Mouse (Mus musculus) gastrocnemius, postnatal 14 days (tissue): Measurements from ENCODE around the gene Tgif2. TPM values are rescaled to one million over a fixed set of nuclear protein-coding genes. Genes with fewer than 3 reads are reported as not detected.
"Not testable (repeated sequence)": the region's sequence is repeated elsewhere in the genome, so short reads cannot be mapped to it uniquely, and the experiment has no call there.

Experiments used
- DNase-seq: peaks from one replicate; pipeline ENCODE4 v3.0.0; 2021; ENCODE audit warnings: mixed read lengths
- intact Hi-C: fragments of 180-260 bp; cut with DNase I; formaldehyde crosslinking; loops from one replicate; pipeline ENCODE4 v1.15.1; 2025; ENCODE audit warnings: low total_unique reads
- total RNA-seq, 2 experiments: library from RNA; stranded (reverse); gene quantifications; 2 replicates each; pipeline ENCODE4 v1.2.3; 2021

Tgif2 gene
- total RNA-seq, 2 experiments from 2014 or later: 2.9 to 3.1 TPM

GRCm38 (mm10) chr2:156898374-156898773, 58.6 kb downstream of the Tgif2 start:
- DNase-seq: no peak
- intact Hi-C loops: no loop called here

GRCm38 (mm10) chr2:156899184-156899583, 59.4 kb downstream of the Tgif2 start:
- intact Hi-C loops: no loop called here
- DNase-seq: no peak

- no peak for DNase-seq
These were observed 61.5 kb downstream of the Tgif2 start for GRCm38 (mm10) chr2:156901344-156901743.

GRCm38 (mm10) chr2:156901883-156902282, 62.1 kb downstream of the Tgif2 start:
- intact Hi-C loops: loop anchor here (5.0 to 10.0 kb wide), 2 partner anchors 95 to 193 kb away; no protein-coding TSS in a partner anchor
- no peak for DNase-seq

More at GRCm38 (mm10) chr2:156901344-156901743, 61.5 kb downstream of the Tgif2 start:
- intact Hi-C loops: loop anchor here (5.0 to 10.0 kb wide), 2 partner anchors 96 to 193 kb away; no protein-coding TSS in a partner anchor

- intact Hi-C loops: loop anchor here (5.0 to 10.0 kb wide), 2 partner anchors 95 to 192 kb away; no protein-coding TSS in a partner anchor
- not testable (repeated sequence) for DNase-seq
These were observed 62.6 kb downstream of the Tgif2 start for GRCm38 (mm10) chr2:156902411-156902810.

- DNase-seq: no peak
- intact Hi-C loops: loop anchor here (5.0 to 10.0 kb wide), 2 partner anchors 94 to 191 kb away; no protein-coding TSS in a partner anchor
These were observed 63.6 kb downstream of the Tgif2 start for GRCm38 (mm10) chr2:156903367-156903766.

Other genes with a start within 250 kb of the Tgif2 start
- 10 to 100 TPM; 54.6 to 77.3 TPM for gene Dlgap4, start 226.3 kb upstream of the Tgif2 start, total RNA-seq
- gene Myl9, start 64.6 kb upstream of the Tgif2 start, total RNA-seq: 100 to 1,000 TPM; 165 to 224 TPM
- gene 4930518I15Rik, start 17.9 kb downstream of the Tgif2 start, total RNA-seq: under 1 TPM; 0.35 to 0.44 TPM
- 10 to 100 TPM; 75.1 to 77.1 TPM for gene Rab5if, start 23.1 kb downstream of the Tgif2 start, total RNA-seq
- gene Sla2, start 47.2 kb downstream of the Tgif2 start, total RNA-seq: not detected
- 10 to 100 TPM; 23.3 to 25.2 TPM for gene Ndrg3, start 152.0 kb downstream of the Tgif2 start, total RNA-seq
- gene Dsn1, start 167.1 kb downstream of the Tgif2 start, total RNA-seq: 1 to 10 TPM; 2.7 to 3.5 TPM
- gene Soga1, start 239.2 kb downstream of the Tgif2 start, total RNA-seq: 10 to 100 TPM; 11.1 to 12.2 TPM
- gene Tldc2, start 247.0 kb downstream of the Tgif2 start, total RNA-seq: not detected